Mouse (Mus musculus): ENCODE results near the gene Ssrp1.

Gene Ssrp1

GRCm38 (mm10) chr2:85038336-85038735 lies 1.3 kb downstream of the Ssrp1 start:
- no peak for DNase-seq

GRCm38 (mm10) chr2:85043623-85044022 lies 6.6 kb downstream of the Ssrp1 start:
- DNase-seq: no peak

GRCm38 (mm10) chr2:85046222-85046621 lies 9.2 kb downstream of the Ssrp1 start:
- DNase-seq: peak; percentile 67

GRCm38 (mm10) chr2:85047081-85047480 lies 10.0 kb downstream of the Ssrp1 start:
- DNase-seq: peak; percentile 52

GRCm38 (mm10) chr2:85047596-85048167 lies 10.6 kb downstream of the Ssrp1 start, which contains the start of gene Tnks1bp1:
Gene Tnks1bp1 (plus strand): TSS chr2:85048022.
- DNase-seq: peak; percentile 100

- peak; percentile 71 for DNase-seq
Observed at GRCm38 (mm10) chr2:85048168-85048751, 11.2 kb downstream of the Ssrp1 start.

- DNase-seq: peak; percentile 51
Observed at GRCm38 (mm10) chr2:85049277-85049676, 12.2 kb downstream of the Ssrp1 start.

- DNase-seq: peak; percentile 86
Observed at GRCm38 (mm10) chr2:85050001-85050634, 13.1 kb downstream of the Ssrp1 start.

- DNase-seq: peak; percentile 73
Observed at GRCm38 (mm10) chr2:85050746-85051145, 13.7 kb downstream of the Ssrp1 start.

GRCm38 (mm10) chr2:85053192-85053816 lies 16.3 kb downstream of the Ssrp1 start:
- DNase-seq: no peak

- no peak for DNase-seq
Observed at GRCm38 (mm10) chr2:85056711-85057110, 19.7 kb downstream of the Ssrp1 start.

- DNase-seq: no peak
Observed at GRCm38 (mm10) chr2:85059677-85060076, 22.6 kb downstream of the Ssrp1 start.

- DNase-seq: peak; percentile 93
Observed at GRCm38 (mm10) chr2:85060591-85061060, 23.6 kb downstream of the Ssrp1 start.

- DNase-seq: peak; percentile 68
Observed at GRCm38 (mm10) chr2:85061107-85061541, 24.1 kb downstream of the Ssrp1 start.

GRCm38 (mm10) chr2:85065141-85065875 lies 28.3 kb downstream of the Ssrp1 start:
- DNase-seq: no peak

- DNase-seq: no peak
Observed at GRCm38 (mm10) chr2:85066937-85067336, 29.9 kb downstream of the Ssrp1 start.

GRCm38 (mm10) chr2:85067903-85068625 lies 31.0 kb downstream of the Ssrp1 start:
- no peak for DNase-seq

- DNase-seq: no peak
Observed at GRCm38 (mm10) chr2:85068626-85069025, 31.6 kb downstream of the Ssrp1 start.

GRCm38 (mm10) chr2:85070086-85070485 lies 33.1 kb downstream of the Ssrp1 start:
- DNase-seq: no peak

GRCm38 (mm10) chr2:85071921-85072320 lies 34.9 kb downstream of the Ssrp1 start:
- no peak for DNase-seq

- peak; percentile 52 for DNase-seq
Observed at GRCm38 (mm10) chr2:85073751-85074150, 36.7 kb downstream of the Ssrp1 start.

Data from lung, postnatal 36 days (tissue).